Mouse (Mus musculus) bone marrow macrophage, adult 2 months (primary cell): ENCODE measurements around the gene Zfand3. TPM values are rescaled to one million over a fixed set of nuclear protein-coding genes. Genes with fewer than 3 reads are reported as not detected.

Experiments used
- H3K27ac ChIP-seq: 2 replicates; pipeline ENCODE4 v1.5.1; 2012; ENCODE audit warnings: low read depth, low read length; ENCODE audit not compliant: insufficient read depth
- H3K4me1 ChIP-seq: 2 replicates; pipeline ENCODE4 v1.6.1; 2012; ENCODE audit warnings: low read length; ENCODE audit not compliant: control insufficient read depth, insufficient read depth
- H3K4me3 ChIP-seq: 2 replicates; pipeline ENCODE4 v1.5.1; 2012; ENCODE audit warnings: mild to moderate bottlenecking, low read length, moderate library complexity; ENCODE audit not compliant: insufficient read depth
- CTCF ChIP-seq: IDR thresholded peaks from 2 replicates; pipeline ENCODE4 v1.5.1; 2012; ENCODE audit warnings: low read depth, mild to moderate bottlenecking, low read length, moderate library complexity
- POLR2A ChIP-seq: IDR thresholded peaks from 2 replicates; pipeline ENCODE4 v1.6.1; 2012; ENCODE audit warnings: mild to moderate bottlenecking, low read depth, low read length, borderline replicate concordance
- polyA plus RNA-seq: library from polyadenylated mRNA; stranded (reverse); fragments of >200 nt; gene quantifications from 2 replicates; pipeline ENCODE4 v1.2.4, GENCODE M21; 2012; ENCODE audit not compliant: missing spikeins, insufficient read depth, insufficient read length

The Zfand3 gene
- polyA plus RNA-seq = 73.5 and 80.4 TPM in 2 replicates

- Histone ChIP-seq H3K27ac (peak within 1 kb of the TSS; percentile 100), H3K4me3 (peak within 1 kb of the TSS; percentile 98), H3K4me1 (peaks cover 29% of the 10 kb centered on the region)
- TF ChIP-seq POLR2A = peak; percentile 72
- no peak for TF ChIP-seq CTCF
These were observed at the start of gene Zfand3 for GRCm38 (mm10) chr17:30004203-30005102. Zfand3 (plus strand) TSS chr17:30004733.

- H3K4me1 ChIP-seq = no peaks in the 10 kb centered on the region
- TF ChIP-seq CTCF = no peak
- no peak for TF ChIP-seq POLR2A
- no peak overlapping the region for H3K4me3 ChIP-seq
- no peak overlapping the region for H3K27ac ChIP-seq
These were observed 48.7 kb upstream of the Zfand3 start for GRCm38 (mm10) chr17:29955880-29956279.

DNA sequence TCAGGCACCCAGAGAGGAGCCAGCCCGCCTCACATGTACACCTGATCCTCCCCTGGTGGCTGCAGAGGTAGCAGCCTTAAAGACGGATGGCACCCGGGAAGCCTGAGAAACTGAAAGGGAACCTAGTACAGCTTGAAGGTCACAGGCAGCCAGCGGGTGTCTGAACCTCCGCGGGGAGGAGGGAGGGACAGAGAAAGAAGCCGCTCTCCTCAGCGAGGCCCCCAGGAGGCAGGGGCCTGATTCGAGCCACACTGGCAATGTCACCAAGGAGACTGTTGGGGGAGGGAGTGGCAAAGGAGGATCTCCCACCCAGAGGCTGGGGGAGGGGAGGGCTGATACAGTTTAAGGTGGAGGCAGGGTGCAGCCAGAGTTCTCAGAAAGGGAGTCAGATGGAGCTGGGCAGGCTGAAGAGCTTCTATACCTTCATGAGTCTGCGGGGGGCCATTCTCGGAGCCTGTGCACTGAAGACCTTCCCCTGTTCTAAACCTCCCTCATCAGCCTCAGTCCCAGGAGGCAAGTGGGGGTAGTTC is 40.7 kb upstream of the Zfand3 start:
- Histone ChIP-seq H3K27ac (no peak overlapping the region), H3K4me1 (no peaks in the 10 kb centered on the region), H3K4me3 (peak overlapping the region; percentile 23)
- TF ChIP-seq POLR2A (no peak), CTCF (no peak)

DNA sequence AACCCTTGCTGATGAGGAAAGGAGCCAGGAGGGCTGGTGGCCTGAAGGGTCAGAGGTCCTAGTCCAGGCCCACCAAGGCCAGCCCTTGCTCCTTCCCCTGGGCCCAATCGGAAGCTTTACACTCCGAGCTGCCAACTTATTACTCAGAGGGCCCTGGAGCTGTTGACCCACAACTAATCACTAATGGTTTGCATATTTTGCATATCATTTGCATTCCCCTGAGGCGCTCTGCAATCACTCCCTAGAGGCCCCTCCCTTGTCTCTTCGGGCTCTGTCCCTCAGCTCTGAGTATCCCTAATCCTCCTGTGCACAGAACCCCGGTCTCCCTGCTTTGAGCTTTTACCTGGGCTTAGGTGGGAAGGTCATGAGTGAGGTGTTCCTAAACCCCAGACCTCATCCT is 39.0 kb upstream of the Zfand3 start:
- no peak for TF ChIP-seq POLR2A
- no peak for TF ChIP-seq CTCF
- Histone ChIP-seq H3K4me3 (no peak overlapping the region), H3K4me1 (no peaks in the 10 kb centered on the region)

DNA sequence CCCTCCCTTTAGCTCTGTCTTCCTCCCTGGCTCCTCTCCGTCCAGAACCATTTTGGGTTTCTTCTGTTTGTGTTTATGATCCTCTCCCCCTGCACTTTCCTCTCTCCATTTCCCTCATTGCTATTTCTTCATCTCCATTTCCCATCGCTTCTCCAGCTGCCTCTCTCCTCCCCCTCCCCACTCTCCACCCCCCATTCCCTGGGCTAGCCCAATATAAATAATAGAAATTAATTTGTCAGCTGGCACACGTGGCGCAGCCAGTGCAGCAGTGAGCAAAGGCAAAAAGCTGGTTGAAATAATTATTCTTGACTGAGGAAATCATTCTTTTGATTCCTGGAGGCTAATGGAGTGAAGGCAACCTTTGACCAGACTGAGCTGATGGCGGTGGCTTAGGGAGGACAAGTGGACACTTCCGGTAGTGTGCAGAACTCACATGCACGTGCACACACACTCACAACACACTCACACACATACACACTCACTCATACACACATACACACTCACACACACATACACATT is 34.4 kb upstream of the Zfand3 start, which contains the start of gene Mdga1:
Gene Mdga1, minus strand, starts transcription at position 51 of the 519 bp plus-strand sequence.
- no peak within 1 kb of the TSS for H3K4me3 ChIP-seq
- H3K4me1 ChIP-seq = no peaks in the 10 kb centered on the region
- no peak within 1 kb of the TSS for H3K27ac ChIP-seq
- TF ChIP-seq POLR2A (no peak), CTCF (no peak)

More for the DNA sequence above, 39.0 kb upstream of the Zfand3 start:
- no peak overlapping the region for H3K27ac ChIP-seq

DNA sequence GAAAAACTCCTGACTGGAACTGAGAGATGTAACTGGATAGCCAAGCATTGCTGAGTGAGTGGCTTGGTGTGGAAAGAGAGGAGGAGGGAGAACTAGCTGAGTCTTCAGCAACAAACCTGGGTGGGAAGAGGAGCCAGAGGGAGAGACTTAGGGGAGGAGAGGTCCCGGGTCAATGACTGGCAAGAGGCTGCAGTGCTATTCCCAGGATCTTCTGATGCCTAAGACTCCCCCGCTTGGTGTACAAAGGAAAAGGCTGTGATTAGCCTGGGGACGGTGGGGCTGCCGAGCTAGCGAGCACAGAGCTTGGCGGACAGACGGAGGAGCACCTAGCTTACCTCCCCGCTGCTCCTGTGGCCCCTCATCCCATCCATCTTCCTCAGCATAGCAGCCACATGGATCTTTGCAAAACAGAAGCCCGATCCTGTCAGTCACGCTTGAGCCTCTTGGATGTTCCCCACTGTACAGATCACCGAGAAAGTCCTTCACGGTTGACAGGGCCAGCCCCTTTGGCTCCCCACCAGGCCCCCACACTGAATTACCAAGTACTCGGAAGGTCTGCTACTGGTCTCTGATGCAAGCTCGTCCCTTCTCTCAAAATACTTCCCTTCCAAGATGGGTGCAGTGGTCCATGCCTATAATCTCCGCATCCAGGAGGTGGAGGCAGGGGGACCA is 32.6 kb upstream of the Zfand3 start:
- Histone ChIP-seq H3K27ac (no peak overlapping the region), H3K4me1 (no peaks in the 10 kb centered on the region), H3K4me3 (no peak overlapping the region)
- TF ChIP-seq POLR2A (no peak), CTCF (no peak)

- no peaks in the 10 kb centered on the region for H3K4me1 ChIP-seq
- H3K4me3 ChIP-seq = no peak overlapping the region
- TF ChIP-seq CTCF = no peak
- TF ChIP-seq POLR2A = no peak
- H3K27ac ChIP-seq = no peak overlapping the region
These were observed 31.3 kb upstream of the Zfand3 start for GRCm38 (mm10) chr17:29973226-29973625.

DNA sequence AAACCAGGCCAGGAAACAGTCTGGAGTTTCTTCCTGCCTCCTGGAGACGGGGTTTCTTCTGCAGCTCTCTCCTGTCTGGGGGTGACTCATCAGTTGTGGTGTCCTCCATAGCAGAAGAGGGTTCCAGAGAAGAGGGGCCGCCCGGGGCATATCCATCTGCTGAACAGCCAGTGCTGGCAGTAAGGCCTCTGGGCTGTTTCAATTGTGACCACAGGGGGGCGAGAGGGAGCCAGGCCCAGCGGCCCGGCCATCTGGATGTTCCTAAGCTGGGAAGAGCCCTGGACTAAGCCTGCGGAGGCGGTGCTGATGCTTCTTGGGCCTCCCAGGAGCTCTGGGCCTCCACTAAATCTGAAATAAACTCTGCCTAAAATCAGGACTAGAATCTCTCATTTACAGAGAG is 28.8 kb upstream of the Zfand3 start:
- no peak overlapping the region for H3K27ac ChIP-seq
- TF ChIP-seq CTCF = peak; percentile 65
- no peak for TF ChIP-seq POLR2A
- no peaks in the 10 kb centered on the region for H3K4me1 ChIP-seq
- no peak overlapping the region for H3K4me3 ChIP-seq

- Histone ChIP-seq H3K4me3 (no peak overlapping the region), H3K4me1 (no peaks in the 10 kb centered on the region), H3K27ac (no peak overlapping the region)
- TF ChIP-seq POLR2A = no peak
These were observed 25.5 kb upstream of the Zfand3 start for GRCm38 (mm10) chr17:29979020-29979419.
